Mouse (Mus musculus) neural tube, embryonic 11.5 days (tissue): ENCODE measurements around the gene Ghr. TPM values are rescaled to one million over a fixed set of nuclear protein-coding genes. Genes with fewer than 3 reads are reported as not detected.
A peak's percentile ranks its signal among the peaks of the same experiment; 100 is the strongest.

Experiments used
- ATAC-seq: fragments of 200-750 bp; cut with Nextera tagmentation; 2 replicates; pipeline ENCODE4 v1.8.0; 2017; ENCODE audit warnings: moderate number of reproducible peaks, mild to moderate bottlenecking, moderate TSS enrichment, moderate library complexity; ENCODE audit not compliant: insufficient read depth, low FRiP score, low TSS enrichment
- DNase-seq: peaks from one replicate; pipeline ENCODE4 v3.0.0-alpha.2; 2015; ENCODE audit warnings: low spot score
- H3K27ac ChIP-seq: fragments of 300-500 bp; sonication (generic); 2 replicates; pipeline ENCODE4 v1.5.1; 2014; ENCODE audit warnings: low read depth, mild to moderate bottlenecking, low read length
- H3K27me3 ChIP-seq: fragments of 300-500 bp; sonication (generic); 2 replicates; pipeline ENCODE4 v1.6.1; 2014; ENCODE audit warnings: mild to moderate bottlenecking, low read length, mixed read lengths; ENCODE audit not compliant: control insufficient read depth, insufficient read depth
- H3K36me3 ChIP-seq: fragments of 300-500 bp; sonication (generic); 2 replicates; pipeline ENCODE4 v1.6.1; 2014; ENCODE audit warnings: mild to moderate bottlenecking, low read length, moderate library complexity, mixed read lengths; ENCODE audit not compliant: control insufficient read depth, insufficient read depth
- H3K4me1 ChIP-seq: fragments of 300-500 bp; sonication (generic); 2 replicates; pipeline ENCODE4 v1.6.1; 2014; ENCODE audit warnings: low read length, mixed read lengths; ENCODE audit not compliant: control insufficient read depth, insufficient read depth
- H3K4me2 ChIP-seq: fragments of 300-500 bp; sonication (generic); 2 replicates; pipeline ENCODE4 v1.6.1; 2014; ENCODE audit warnings: low read depth, mild to moderate bottlenecking, moderate library complexity
- H3K4me3 ChIP-seq: fragments of 300-500 bp; sonication (generic); 2 replicates; pipeline ENCODE4 v1.5.1; 2014; ENCODE audit warnings: low read depth, low read length
- H3K9ac ChIP-seq: fragments of 300-500 bp; sonication (generic); 2 replicates; pipeline ENCODE4 v1.6.1; 2014; ENCODE audit warnings: mild to moderate bottlenecking, low read length
- H3K9me3 ChIP-seq: fragments of 300-500 bp; sonication (generic); 2 replicates; pipeline ENCODE4 v1.6.1; 2016; ENCODE audit warnings: low read length; ENCODE audit not compliant: control insufficient read depth
- WGBS: fragments of 180-500 bp; shearing (Covaris S2); extraction: QIAGEN DNeasy Blood & Tissue Kit; methylation state at CpG from one replicate; pipeline ENCODE4 v1.1.7; 2014; 5-methylcytosine and 5-hydroxymethylcytosine counted together
- polyA plus RNA-seq: library from polyadenylated mRNA; unstranded; fragments of >200 nt; fragmentation: Nextera tagmentation; extraction: Ambion mirVana; gene quantifications from 2 replicates; pipeline ENCODE4 v1.2.1, GENCODE M21; 2014

Gene Ghr
- polyA plus RNA-seq, 1 experiment from 2014 or later = 21.0 TPM

DNA sequence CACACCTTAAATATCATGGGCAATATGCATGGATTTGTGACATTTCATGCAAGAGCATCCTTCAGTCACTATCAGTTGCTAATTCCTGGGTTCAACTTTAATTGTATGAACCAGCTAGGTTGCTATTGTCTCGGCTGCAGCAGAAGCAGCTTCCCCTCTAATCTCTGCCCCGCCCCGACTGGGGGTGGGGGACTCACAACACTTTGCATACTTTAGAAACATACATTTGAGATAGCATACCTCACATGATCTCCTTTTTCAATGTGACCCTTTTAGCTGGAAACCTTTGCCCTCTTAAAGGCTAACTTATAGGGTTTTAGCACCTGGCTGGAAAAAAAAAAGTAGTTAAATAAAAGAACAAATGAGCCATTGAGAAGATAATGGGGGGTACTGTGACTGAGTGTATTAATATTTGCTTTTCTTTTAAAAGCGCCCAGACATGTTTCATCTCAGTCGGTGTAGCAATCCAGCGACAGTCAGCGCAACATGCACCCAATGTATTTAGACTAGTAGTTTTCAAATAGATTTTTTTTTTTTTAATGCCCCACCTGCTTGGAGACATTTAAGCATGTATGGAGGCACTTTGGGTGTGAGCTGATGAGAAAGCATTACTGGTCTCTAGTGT lies 137.9 kb downstream of the Ghr start:
- 82% methylated on average over 7 of the region's 7 CpGs for WGBS

GRCm38 (mm10) chr15:3444448-3445020 lies 138.8 kb downstream of the Ghr start:
- DNase-seq (no peak), ATAC-seq (no peak)
- H3K27ac ChIP-seq = no peak overlapping the region
- no peaks in the 10 kb centered on the region for H3K9me3 ChIP-seq
- no peaks in the 10 kb centered on the region for H3K36me3 ChIP-seq
- H3K4me3 ChIP-seq = no peak overlapping the region
- no peaks in the 10 kb centered on the region for H3K4me1 ChIP-seq
- H3K4me2 ChIP-seq = no peak overlapping the region
- H3K9ac ChIP-seq = no peak overlapping the region
- WGBS = 82% methylated on average over 8 of the region's 8 CpGs
- no peaks in the 10 kb centered on the region for H3K27me3 ChIP-seq

More for the DNA sequence above, 137.9 kb downstream of the Ghr start:
- H3K36me3 ChIP-seq = no peaks in the 10 kb centered on the region
- no peaks in the 10 kb centered on the region for H3K27me3 ChIP-seq
- no peaks in the 10 kb centered on the region for H3K4me1 ChIP-seq
- ATAC-seq (no peak), DNase-seq (no peak)
- H3K4me2 ChIP-seq = no peak overlapping the region
- no peak overlapping the region for H3K9ac ChIP-seq
- no peak overlapping the region for H3K27ac ChIP-seq
- no peaks in the 10 kb centered on the region for H3K9me3 ChIP-seq
- H3K4me3 ChIP-seq = no peak overlapping the region

GRCm38 (mm10) chr15:3441506-3442286 lies 141.6 kb downstream of the Ghr start:
- H3K9me3 ChIP-seq = no peaks in the 10 kb centered on the region
- 51% methylated on average over 4 of the region's 4 CpGs for WGBS
- no peak overlapping the region for H3K4me2 ChIP-seq
- DNase-seq (peak; percentile 18), ATAC-seq (peak; percentile 65)
- H3K27me3 ChIP-seq = no peaks in the 10 kb centered on the region
- H3K27ac ChIP-seq = no peak overlapping the region
- no peak overlapping the region for H3K4me3 ChIP-seq
- H3K36me3 ChIP-seq = no peaks in the 10 kb centered on the region
- no peaks in the 10 kb centered on the region for H3K4me1 ChIP-seq
- H3K9ac ChIP-seq = no peak overlapping the region

DNA sequence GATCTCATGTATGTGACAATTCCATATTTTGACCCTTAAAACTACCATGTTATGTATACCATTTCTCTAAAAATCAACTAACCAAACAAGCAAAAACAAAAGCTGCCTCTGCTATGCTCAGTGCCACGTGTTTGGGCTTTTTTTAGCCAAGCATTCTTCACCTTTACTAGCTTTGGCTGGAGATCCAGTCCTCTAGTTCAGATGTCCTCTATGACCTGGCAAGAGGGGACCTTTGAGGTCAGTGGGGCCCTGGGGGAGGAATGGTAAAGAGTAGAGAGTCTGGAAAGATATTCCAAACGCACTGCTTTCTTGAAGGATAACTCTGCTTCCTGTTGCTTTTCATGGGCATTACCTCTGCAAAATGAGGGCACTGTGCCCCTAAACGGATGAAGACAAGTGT lies 145.9 kb downstream of the Ghr start:
- no peak overlapping the region for H3K9ac ChIP-seq
- no peaks in the 10 kb centered on the region for H3K27me3 ChIP-seq
- no peaks in the 10 kb centered on the region for H3K4me1 ChIP-seq
- WGBS = 63% methylated on average over 3 of the region's 3 CpGs
- no peak for DNase-seq
- ATAC-seq = no peak
- no peaks in the 10 kb centered on the region for H3K9me3 ChIP-seq
- no peak overlapping the region for H3K4me2 ChIP-seq
- no peak overlapping the region for H3K4me3 ChIP-seq
- H3K27ac ChIP-seq = no peak overlapping the region
- H3K36me3 ChIP-seq = no peaks in the 10 kb centered on the region

DNA sequence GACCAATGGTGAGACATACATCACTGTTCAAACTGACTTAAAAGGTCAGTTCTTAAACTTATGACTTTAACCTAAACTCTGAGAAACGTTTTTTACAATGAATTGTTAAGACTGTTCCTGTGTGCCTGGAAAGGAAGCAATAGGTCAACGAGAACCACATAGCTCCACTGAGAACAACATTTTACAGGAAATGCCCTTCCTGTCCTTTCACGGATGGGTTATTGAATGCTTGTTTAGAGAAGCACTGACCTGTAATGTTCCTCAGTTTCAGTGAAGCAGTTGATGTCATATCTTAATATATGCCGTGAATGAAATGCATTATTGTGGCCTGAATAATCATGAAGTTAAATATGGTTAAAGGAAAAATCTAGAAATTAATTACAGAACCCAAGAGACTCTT lies 147.7 kb downstream of the Ghr start:
- WGBS = 57% methylated on average over 4 of the region's 4 CpGs
- ATAC-seq (no peak), DNase-seq (no peak)
- Histone ChIP-seq H3K4me2 (no peak overlapping the region), H3K9me3 (no peaks in the 10 kb centered on the region), H3K36me3 (no peaks in the 10 kb centered on the region), H3K4me1 (no peaks in the 10 kb centered on the region), H3K9ac (no peak overlapping the region), H3K27me3 (no peaks in the 10 kb centered on the region), H3K27ac (no peak overlapping the region), H3K4me3 (no peak overlapping the region)

GRCm38 (mm10) chr15:3434461-3434860 lies 148.8 kb downstream of the Ghr start:
- H3K4me2 ChIP-seq = no peak overlapping the region
- H3K4me1 ChIP-seq = no peaks in the 10 kb centered on the region
- H3K4me3 ChIP-seq = no peak overlapping the region
- no peaks in the 10 kb centered on the region for H3K9me3 ChIP-seq
- no peak overlapping the region for H3K9ac ChIP-seq
- H3K27ac ChIP-seq = no peak overlapping the region
- no peak for ATAC-seq
- no peaks in the 10 kb centered on the region for H3K27me3 ChIP-seq
- DNase-seq = no peak
- H3K36me3 ChIP-seq = no peaks in the 10 kb centered on the region
- 93% methylated on average over 3 of the region's 3 CpGs for WGBS

GRCm38 (mm10) chr15:3433281-3433680 lies 150.0 kb downstream of the Ghr start:
- H3K4me1 ChIP-seq = no peaks in the 10 kb centered on the region
- no peaks in the 10 kb centered on the region for H3K36me3 ChIP-seq
- ATAC-seq (no peak), DNase-seq (peak; percentile 14)
- H3K9me3 ChIP-seq = no peaks in the 10 kb centered on the region
- no peaks in the 10 kb centered on the region for H3K27me3 ChIP-seq
- no peak overlapping the region for H3K4me2 ChIP-seq
- no peak overlapping the region for H3K27ac ChIP-seq
- 64% methylated on average over 7 of the region's 7 CpGs for WGBS
- no peak overlapping the region for H3K9ac ChIP-seq
- no peak overlapping the region for H3K4me3 ChIP-seq

GRCm38 (mm10) chr15:3432823-3433222 lies 150.5 kb downstream of the Ghr start:
- Histone ChIP-seq H3K4me1 (no peaks in the 10 kb centered on the region), H3K4me3 (no peak overlapping the region), H3K36me3 (no peaks in the 10 kb centered on the region), H3K9me3 (no peaks in the 10 kb centered on the region), H3K9ac (no peak overlapping the region), H3K4me2 (no peak overlapping the region), H3K27ac (no peak overlapping the region), H3K27me3 (no peaks in the 10 kb centered on the region)
- DNase-seq (no peak), ATAC-seq (no peak)
- 94% methylated on average over 1 of the region's 1 CpGs for WGBS

DNA sequence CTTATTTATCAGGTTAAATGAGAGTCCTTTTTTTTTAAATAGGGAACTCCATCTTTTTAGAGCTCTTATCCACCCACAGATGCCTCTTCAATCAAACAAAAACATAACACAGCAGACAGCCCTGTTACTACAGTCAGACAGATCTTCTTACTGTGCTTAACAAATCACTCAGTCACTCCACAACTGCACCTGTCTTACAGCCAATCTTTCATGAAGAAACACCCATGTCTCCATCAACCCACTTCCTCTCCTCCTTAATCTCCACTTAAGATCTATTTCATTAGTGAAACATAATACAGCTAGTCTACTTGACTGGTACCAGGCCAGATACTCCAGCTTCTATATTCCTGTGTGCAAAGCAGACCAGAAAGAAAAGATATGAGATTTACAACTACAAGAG lies 153.9 kb downstream of the Ghr start:
- no peak overlapping the region for H3K4me3 ChIP-seq
- ATAC-seq (no peak), DNase-seq (no peak)

More for the DNA sequence above, 153.9 kb downstream of the Ghr start:
- Histone ChIP-seq H3K9me3 (no peaks in the 10 kb centered on the region), H3K27me3 (no peaks in the 10 kb centered on the region), H3K4me2 (no peak overlapping the region), H3K27ac (no peak overlapping the region), H3K4me1 (no peaks in the 10 kb centered on the region), H3K9ac (no peak overlapping the region), H3K36me3 (no peaks in the 10 kb centered on the region)
